10 mouse cellular contexts compared by ENCODE assay signal in the genomic region with DNA sequence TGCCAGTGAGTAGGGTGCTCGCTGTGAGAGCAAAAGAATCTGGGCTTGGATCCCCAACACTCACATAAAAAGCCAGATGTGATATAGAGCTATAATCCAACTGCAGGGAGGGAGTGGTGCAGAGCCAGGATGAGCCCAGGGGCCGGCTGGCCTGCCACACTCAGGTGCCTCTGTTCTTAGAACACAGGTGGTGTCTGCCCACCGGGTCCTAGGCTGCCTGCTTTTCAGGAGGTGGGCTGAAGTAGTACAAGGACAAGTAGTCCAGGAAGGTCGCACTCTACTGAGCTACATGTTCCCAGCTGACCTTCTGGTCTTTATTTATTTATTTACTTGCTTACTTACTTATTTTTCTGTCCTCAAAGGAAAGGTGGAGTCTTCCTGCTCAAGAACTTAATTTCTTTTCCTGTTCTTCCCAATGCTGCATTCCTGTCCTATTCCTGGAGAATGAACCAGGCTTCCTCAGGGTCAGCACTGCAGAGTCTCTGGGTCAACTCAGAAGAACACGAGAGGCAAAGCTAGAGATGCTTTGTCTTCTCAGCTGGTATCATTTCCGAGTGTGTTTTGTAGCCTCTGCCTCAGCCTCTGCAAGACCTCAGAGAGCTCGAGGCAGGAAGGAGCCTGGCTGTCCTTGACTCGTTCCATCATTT.
DNase-seq lines count a peak whose midpoint lies in the region; ATAC-seq and TF ChIP-seq lines count a peak whose summit lies in the region.
"Had no signal": no experiment of that assay in that cellular context is flagged by ENCODE, and none has a peak within 500 bp of the region (broad histone marks: within the 10 kb centered on the region; RNA-seq: fewer than 3 reads in every experiment).

No protein-coding gene starts in this region.

- H3K4me2 ChIP-seq in intestine, embryonic 14.5 days (ENCODE audit: low read length): no peak overlapping the region
- H3K4me2 ChIP-seq in intestine, postnatal 0 days (replicated peaks; ENCODE audit: low read depth): no peak overlapping the region
- no peak overlapping the region for H3K4me2 ChIP-seq in embryonic facial prominence, embryonic 12.5 days (replicated peaks)
- no peak overlapping the region for H3K4me2 ChIP-seq in intestine, embryonic 15.5 days (replicated peaks)
- H3K4me2 ChIP-seq in liver, embryonic 15.5 days: no peak overlapping the region
- H3K4me2 ChIP-seq: forebrain, embryonic 12.5 days had no signal

- no peaks in the 10 kb centered on the region for H3K36me3 ChIP-seq in intestine, embryonic 14.5 days (ENCODE audit: control insufficient read depth, insufficient read depth, low read length)
- H3K36me3 ChIP-seq in intestine, postnatal 0 days (ENCODE audit: control insufficient read depth, insufficient read depth): no peaks in the 10 kb centered on the region
- no peaks in the 10 kb centered on the region for H3K36me3 ChIP-seq in embryonic facial prominence, embryonic 12.5 days
- H3K36me3 ChIP-seq in intestine, embryonic 15.5 days: no peaks in the 10 kb centered on the region
- H3K36me3 ChIP-seq in liver, embryonic 15.5 days (replicated peaks): no peaks in the 10 kb centered on the region
- H3K36me3 ChIP-seq: forebrain, embryonic 12.5 days had no signal

- H3K4me1 ChIP-seq in intestine, embryonic 14.5 days (replicated peaks; ENCODE audit: control insufficient read depth, insufficient read depth, low read length): peaks cover 7% of the 10 kb centered on the region; the same call in 1 of the 2 replicates
- no peaks in the 10 kb centered on the region for H3K4me1 ChIP-seq in intestine, postnatal 0 days (replicated peaks; ENCODE audit: control insufficient read depth, insufficient read depth, low read length)
- peaks cover 16% of the 10 kb centered on the region for H3K4me1 ChIP-seq in embryonic facial prominence, embryonic 12.5 days
- peaks cover 5% of the 10 kb centered on the region; the same call in 1 of the 2 replicates for H3K4me1 ChIP-seq in intestine, embryonic 15.5 days (replicated peaks)
- no peaks in the 10 kb centered on the region for H3K4me1 ChIP-seq in liver, embryonic 15.5 days (replicated peaks)
- H3K4me1 ChIP-seq: forebrain, embryonic 12.5 days had no signal

- no peaks in the 10 kb centered on the region for H3K27me3 ChIP-seq in intestine, embryonic 14.5 days (replicated peaks; ENCODE audit: control insufficient read depth, insufficient read depth, low read length)
- no peaks in the 10 kb centered on the region for H3K27me3 ChIP-seq in intestine, postnatal 0 days (replicated peaks; ENCODE audit: control insufficient read depth, insufficient read depth, low read length)
- H3K27me3 ChIP-seq in embryonic facial prominence, embryonic 12.5 days: no peaks in the 10 kb centered on the region
- no peaks in the 10 kb centered on the region for H3K27me3 ChIP-seq in intestine, embryonic 15.5 days (replicated peaks)
- H3K27me3 ChIP-seq in liver, embryonic 15.5 days: peaks cover 4% of the 10 kb centered on the region; the same call in 1 of the 2 replicates
- H3K27me3 ChIP-seq: forebrain, embryonic 12.5 days had no signal

- WGBS in intestine, embryonic 14.5 days: 59% methylated on average over 8 of the region's 8 CpGs
- WGBS in intestine, postnatal 0 days: 69% methylated on average over 8 of the region's 8 CpGs
- WGBS in embryonic facial prominence, embryonic 12.5 days: 45% methylated on average over 8 of the region's 8 CpGs
- whole genome bisulfite sequencing in intestine, embryonic 15.5 days: 62% methylated on average over 8 of the region's 8 CpGs
- 42% methylated on average over 8 of the region's 8 CpGs for WGBS in liver, embryonic 15.5 days (ENCODE audit: insufficient replicate concordance)

- TF ChIP-seq CTCF in intestine, postnatal 0 days (IDR thresholded peaks at IDR 0.05; ENCODE audit: low read depth): no peak

- no peak for DNase-seq in intestine, embryonic 14.5 days (ENCODE audit: low spot score)
- no peak for DNase-seq in cerebellum, postnatal 36 days
- no peak for DNase-seq in layer of hippocampus, adult 11-12 months (ENCODE audit: low spot score)

- ATAC-seq in intestine, embryonic 14.5 days (replicated peaks; ENCODE audit: low FRiP score, low TSS enrichment, low read depth): no peak
- ATAC-seq in intestine, postnatal 0 days: no peak
- ATAC-seq in embryonic facial prominence, embryonic 12.5 days (ENCODE audit: insufficient number of reproducible peaks, insufficient read depth, low FRiP score, low TSS enrichment): no peak
- no peak for ATAC-seq in intestine, embryonic 15.5 days
- ATAC-seq in liver, embryonic 15.5 days (ENCODE audit: insufficient read depth): peak; percentile 33; the same call in 1 of the 2 replicates
- no peak for ATAC-seq in activated CD4-positive, CD25-positive, alpha-beta regulatory T cell, adult 4 months
- ATAC-seq: midbrain, embryonic 16.5 days had no signal

- H3K4me3 ChIP-seq in intestine, embryonic 14.5 days (ENCODE audit: low read depth, low read length): no peak overlapping the region
- H3K4me3 ChIP-seq in intestine, postnatal 0 days (ENCODE audit: low read depth, low read length): no peak overlapping the region
- no peak overlapping the region for H3K4me3 ChIP-seq in embryonic facial prominence, embryonic 12.5 days
- no peak overlapping the region for H3K4me3 ChIP-seq in intestine, embryonic 15.5 days (replicated peaks)
- no peak overlapping the region for H3K4me3 ChIP-seq in liver, embryonic 15.5 days (replicated peaks)
- H3K4me3 ChIP-seq: forebrain, embryonic 12.5 days had no signal

- no peak overlapping the region for H3K9ac ChIP-seq in intestine, embryonic 14.5 days (ENCODE audit: low read length)
- no peak overlapping the region for H3K9ac ChIP-seq in intestine, postnatal 0 days (ENCODE audit: low read depth, low read length)
- no peak overlapping the region for H3K9ac ChIP-seq in embryonic facial prominence, embryonic 12.5 days
- no peak overlapping the region for H3K9ac ChIP-seq in intestine, embryonic 15.5 days
- H3K9ac ChIP-seq in liver, embryonic 15.5 days: no peak overlapping the region
- H3K9ac ChIP-seq: forebrain, embryonic 12.5 days had no signal

- no peaks in the 10 kb centered on the region for H3K9me3 ChIP-seq in intestine, embryonic 14.5 days (ENCODE audit: control insufficient read depth, low read length)
- no peaks in the 10 kb centered on the region for H3K9me3 ChIP-seq in intestine, postnatal 0 days (ENCODE audit: control insufficient read depth)
- H3K9me3 ChIP-seq in embryonic facial prominence, embryonic 12.5 days: no peaks in the 10 kb centered on the region
- no peaks in the 10 kb centered on the region for H3K9me3 ChIP-seq in intestine, embryonic 15.5 days
- H3K9me3 ChIP-seq in liver, embryonic 15.5 days (replicated peaks): no peaks in the 10 kb centered on the region
- H3K9me3 ChIP-seq: forebrain, embryonic 12.5 days had no signal

- peak overlapping the region; percentile 33; the same call in 1 of the 2 replicates for H3K27ac ChIP-seq in intestine, embryonic 14.5 days (ENCODE audit: low read depth)
- no peak overlapping the region for H3K27ac ChIP-seq in intestine, postnatal 0 days (ENCODE audit: low read depth, low read length)
- peak overlapping the region; percentile 60; the same call in 1 of the 2 replicates for H3K27ac ChIP-seq in embryonic facial prominence, embryonic 12.5 days
- peak overlapping the region; percentile 17; the same call in 1 of the 2 replicates for H3K27ac ChIP-seq in intestine, embryonic 15.5 days
- no peak overlapping the region for H3K27ac ChIP-seq in liver, embryonic 15.5 days (replicated peaks)
- H3K27ac ChIP-seq: forebrain, embryonic 12.5 days had no signal

Comparison
In these comparisons a context has a peak if more than half of its experiments do, and no peak if none do; other contexts are left out.
1. H3K27ac ChIP-seq: peak in intestine, embryonic 14.5 days (single experiment), embryonic facial prominence, embryonic 12.5 days (single experiment) and intestine, embryonic 15.5 days (single experiment); none in intestine, postnatal 0 days (single experiment) and liver, embryonic 15.5 days (single experiment).